Mouse (Mus musculus) ES-E14 (cell line): ENCODE measurements around the gene Col4a4. TPM values are rescaled to one million over a fixed set of nuclear protein-coding genes. Genes with fewer than 3 reads are reported as not detected.

Source experiments
- DNase-seq: peaks from one replicate; pipeline ENCODE4 v3.0.0-alpha.2; 2013; ENCODE audit warnings: low read depth, low spot score
- H3K27ac ChIP-seq: 2 replicates; pipeline ENCODE4 v1.5.1; 2012; ENCODE audit warnings: low read depth, mild to moderate bottlenecking, low read length, moderate library complexity, mixed read lengths; ENCODE audit not compliant: poor library complexity, insufficient read depth, severe bottlenecking
- H3K36me3 ChIP-seq: 2 replicates; pipeline ENCODE4 v1.6.1; 2012; ENCODE audit warnings: mild to moderate bottlenecking, low read length, moderate library complexity, mixed read lengths; ENCODE audit not compliant: control insufficient read depth, poor library complexity, insufficient read depth, severe bottlenecking
- H3K4me1 ChIP-seq, 2 experiments: fragments of 150-350 bp in 1 of 2; sonication (generic) in 1 of 2; 2 replicates each; pipeline ENCODE4 v1.6.1; 2012; ENCODE audit warnings: low read length in 2 of 2, mild to moderate bottlenecking in 1 of 2, mixed read lengths in 1 of 2; ENCODE audit not compliant: control insufficient read depth in 2 of 2, insufficient read depth in 2 of 2, poor library complexity in 1 of 2
- H3K4me3 ChIP-seq, 2 experiments: fragments of 150-350 bp in 1 of 2; sonication (generic) in 1 of 2; 2 replicates each; pipeline ENCODE4 v1.5.1; 2012; ENCODE audit warnings: low read length in 2 of 2, low read depth in 1 of 2, mild to moderate bottlenecking in 1 of 2, mixed read lengths in 1 of 2; ENCODE audit not compliant: insufficient read depth in 1 of 2, poor library complexity in 1 of 2, severe bottlenecking in 1 of 2
- H3K9ac ChIP-seq: 2 replicates; pipeline ENCODE4 v1.6.1; 2012; ENCODE audit warnings: low read depth, mild to moderate bottlenecking, low read length, mixed read lengths; ENCODE audit not compliant: poor library complexity, insufficient read depth, severe bottlenecking
- H3K9me3 ChIP-seq: fragments of 150-350 bp; sonication (generic); 2 replicates; pipeline ENCODE4 v1.6.1; 2012; ENCODE audit warnings: low read depth, mild to moderate bottlenecking, low read length; ENCODE audit not compliant: control insufficient read depth, insufficient read depth
- CHD2 ChIP-seq: IDR thresholded peaks from 2 replicates; pipeline ENCODE4 v1.6.1; 2014; ENCODE audit warnings: mild to moderate bottlenecking, low read depth, low read length, inconsistent platforms
- HCFC1 ChIP-seq: IDR thresholded peaks from 2 replicates; pipeline ENCODE4 v1.6.1; 2012; ENCODE audit warnings: low read length, inconsistent platforms, borderline replicate concordance; ENCODE audit not compliant: insufficient read depth
- MAFK ChIP-seq: IDR thresholded peaks from 2 replicates; pipeline ENCODE4 v1.6.1; 2014; ENCODE audit warnings: mild to moderate bottlenecking, low read depth, low read length, inconsistent platforms; ENCODE audit not compliant: insufficient read depth
- ZC3H11A ChIP-seq: IDR thresholded peaks from 2 replicates; pipeline ENCODE4 v1.6.1; 2012; ENCODE audit warnings: low read depth, mild to moderate bottlenecking, inconsistent platforms, low read length, borderline replicate concordance
- ZNF384 ChIP-seq: IDR thresholded peaks from 2 replicates; pipeline ENCODE4 v1.6.1; 2012; ENCODE audit warnings: low read depth, low read length, inconsistent platforms
- in situ Hi-C, 2 experiments: fragments of 600-800 bp; cut with MboI; formaldehyde crosslinking; loops; one replicate each; pipeline ENCODE4 v1.15.1; 2025; ENCODE audit warnings: low sequenced_read_pairs in 2 of 2, inconsistent platforms in 1 of 2; ENCODE audit not compliant: unreplicated experiment in 2 of 2
- total RNA-seq: library from RNA; depleted of rRNA; stranded (reverse); fragments of 300-350 nt; gene quantifications from 2 replicates; pipeline ENCODE4 v1.2.3, GENCODE M21; 2012

The Col4a4 gene
- total RNA-seq, 1 experiment, result 0.04 TPM

- Histone ChIP-seq H3K36me3 (no peaks in the 10 kb centered on the region), H3K27ac (no peak overlapping the region), H3K4me3 (no peak overlapping the region), H3K9ac (no peak overlapping the region), H3K4me1 (no peaks in the 10 kb centered on the region), H3K9me3 (no peaks in the 10 kb centered on the region)
- no peak for DNase-seq
- in situ Hi-C loops, result no loop called here
- no peak for TF ChIP-seq HCFC1
- TF ChIP-seq CHD2, result no peak
- no peak for TF ChIP-seq ZNF384
- TF ChIP-seq MAFK, result no peak
- TF ChIP-seq ZC3H11A, result no peak
These were observed 42.0 kb downstream of the Col4a4 start for GRCm38 (mm10) chr1:82544419-82545185.

- Histone ChIP-seq H3K9ac (no peak overlapping the region), H3K36me3 (no peaks in the 10 kb centered on the region), H3K4me1 (no peaks in the 10 kb centered on the region), H3K27ac (no peak overlapping the region), H3K4me3 (no peak overlapping the region), H3K9me3 (no peaks in the 10 kb centered on the region)
- in situ Hi-C loops, result no loop called here
- no peak for DNase-seq
- no peak for TF ChIP-seq CHD2
- TF ChIP-seq ZC3H11A, result no peak
- TF ChIP-seq HCFC1, result no peak
- no peak for TF ChIP-seq ZNF384
- no peak for TF ChIP-seq MAFK
These were observed 42.7 kb downstream of the Col4a4 start for GRCm38 (mm10) chr1:82543934-82544333.

- Histone ChIP-seq H3K36me3 (no peaks in the 10 kb centered on the region), H3K9ac (no peak overlapping the region), H3K27ac (no peak overlapping the region), H3K9me3 (no peaks in the 10 kb centered on the region), H3K4me1 (no peaks in the 10 kb centered on the region), H3K4me3 (no peak overlapping the region)
- TF ChIP-seq CHD2, result no peak
- TF ChIP-seq HCFC1, result no peak
- no peak for TF ChIP-seq ZC3H11A
- TF ChIP-seq ZNF384, result no peak
- TF ChIP-seq MAFK, result no peak
- DNase-seq, result no peak
- in situ Hi-C loops, result no loop called here
These were observed 46.6 kb downstream of the Col4a4 start for GRCm38 (mm10) chr1:82540056-82540455.

- in situ Hi-C loops, result no loop called here
- no peak for DNase-seq
- Histone ChIP-seq H3K36me3 (no peaks in the 10 kb centered on the region), H3K4me3 (no peak overlapping the region), H3K9me3 (no peaks in the 10 kb centered on the region), H3K4me1 (no peaks in the 10 kb centered on the region), H3K9ac (no peak overlapping the region), H3K27ac (no peak overlapping the region)
- TF ChIP-seq CHD2, result no peak
- TF ChIP-seq ZC3H11A, result no peak
- no peak for TF ChIP-seq HCFC1
- TF ChIP-seq MAFK, result no peak
- no peak for TF ChIP-seq ZNF384
These were observed 48.8 kb downstream of the Col4a4 start for GRCm38 (mm10) chr1:82537848-82538247.
